Mouse (Mus musculus) spleen, adult 2 months (tissue): Measurements from ENCODE around the gene Dusp1. TPM values are rescaled to one million over a fixed set of nuclear protein-coding genes. Genes with fewer than 3 reads are reported as not detected.

Source experiments
- DNase-seq, 2 experiments: peaks; one replicate each; pipeline versions ENCODE4 v3.0.0 to v3.0.0-alpha.2; 2012 to 2021; ENCODE audit warnings: low spot score in 2 of 2, low read depth in 1 of 2
- H3K27ac ChIP-seq: fragments of 200-500 bp; 2 replicates; pipeline ENCODE4 v1.5.1; 2012; ENCODE audit warnings: low read length, inconsistent platforms; ENCODE audit not compliant: insufficient read depth
- H3K27me3 ChIP-seq: fragments of 200-500 bp; 2 replicates; pipeline ENCODE4 v1.6.1; 2012; ENCODE audit warnings: mild to moderate bottlenecking, moderate library complexity, low read length, inconsistent platforms; ENCODE audit not compliant: control insufficient read depth, insufficient read depth
- H3K36me3 ChIP-seq: fragments of 200-500 bp; 2 replicates; pipeline ENCODE4 v1.6.1; 2012; ENCODE audit warnings: mild to moderate bottlenecking, low read length, inconsistent platforms; ENCODE audit not compliant: control insufficient read depth, insufficient read depth
- H3K4me1 ChIP-seq: fragments of 200-500 bp; 2 replicates; pipeline ENCODE4 v1.6.1; 2011; ENCODE audit warnings: inconsistent platforms; ENCODE audit not compliant: control insufficient read depth, insufficient read depth, insufficient read length
- H3K4me3 ChIP-seq: fragments of 200-500 bp; 2 replicates; pipeline ENCODE4 v1.5.1; 2011; ENCODE audit warnings: mild to moderate bottlenecking, inconsistent platforms; ENCODE audit not compliant: insufficient read depth, insufficient read length; ENCODE audit errors: extremely low read depth
- CTCF ChIP-seq: fragments of 200-500 bp; IDR thresholded peaks from 2 replicates; pipeline ENCODE4 v1.5.1; 2011; ENCODE audit warnings: mild to moderate bottlenecking, inconsistent platforms; ENCODE audit not compliant: insufficient read depth, insufficient read length, insufficient replicate concordance; ENCODE audit errors: extremely low read depth
- POLR2A ChIP-seq: fragments of 200-500 bp; IDR thresholded peaks from 2 replicates; pipeline ENCODE4 v1.6.1; 2011; ENCODE audit warnings: low read depth, low read length, inconsistent platforms
- WGBS: fragments of 180-500 bp; shearing (Covaris S2); methylation state at CpG from one replicate; pipeline ENCODE4 v1.1.7; 2018; 5-methylcytosine and 5-hydroxymethylcytosine counted together
- polyA plus RNA-seq: library from polyadenylated mRNA; depleted of rRNA; stranded (reverse); fragments of >200 nt; gene quantifications from 2 replicates; pipeline ENCODE4 v1.2.3, GENCODE M21; 2012

The Dusp1 gene
- polyA plus RNA-seq, 1 experiment, result 44.3 TPM

DNA sequence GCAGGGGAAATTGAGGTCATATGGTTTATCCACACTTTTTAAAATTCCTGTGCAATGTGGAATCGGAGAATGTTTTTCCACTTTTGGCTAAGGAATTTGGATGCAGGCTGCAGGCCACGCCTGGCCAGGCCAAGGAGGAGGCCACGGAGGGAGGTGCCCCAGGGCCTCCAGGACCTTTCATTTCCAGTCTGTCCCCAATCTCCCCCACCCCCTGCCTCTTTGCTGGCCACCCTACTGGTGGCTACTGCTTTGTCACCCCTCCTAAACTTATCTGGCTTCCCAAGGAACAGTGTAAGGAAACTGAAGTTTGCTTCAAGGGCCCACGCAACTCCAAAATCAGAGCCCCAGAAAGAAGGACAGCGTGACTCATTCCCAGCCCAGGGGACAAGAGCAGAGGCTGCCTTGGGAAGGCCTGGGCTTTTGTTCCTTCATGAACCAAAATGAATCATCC, 32.1 kb downstream of the Dusp1 start:
- Histone ChIP-seq H3K4me3 (no peak overlapping the region), H3K4me1 (peaks cover 26% of the 10 kb centered on the region; the same call in 1 of the 2 replicates), H3K27ac (peak overlapping the region; percentile 3; the same call in 1 of the 2 replicates), H3K36me3 (no peaks in the 10 kb centered on the region), H3K27me3 (no peaks in the 10 kb centered on the region)
- DNase-seq, result no peak
- TF ChIP-seq CTCF, result no peak
- TF ChIP-seq POLR2A, result no peak
- 87% methylated on average over 5 of the region's 5 CpGs for WGBS

DNA sequence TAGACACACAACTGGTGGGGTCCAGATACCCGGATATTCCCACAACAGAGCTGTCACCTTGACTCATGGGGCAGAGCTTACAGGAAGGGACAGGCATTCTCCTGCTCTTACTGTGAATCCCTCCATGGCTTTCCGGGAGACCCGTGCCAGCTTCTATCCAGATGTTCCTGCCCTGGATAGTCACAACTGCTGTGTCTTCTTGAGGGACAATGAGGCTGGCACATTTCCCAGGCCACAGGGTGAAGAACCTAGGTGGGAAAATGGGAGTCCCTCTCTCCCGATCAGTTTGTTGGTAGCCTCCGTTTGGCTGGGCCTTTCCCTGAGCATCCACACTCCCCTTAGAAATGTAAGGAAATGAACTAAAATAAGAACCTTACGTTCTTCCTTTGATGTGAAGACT, 33.2 kb downstream of the Dusp1 start:
- no peak for TF ChIP-seq CTCF
- no peak for TF ChIP-seq POLR2A
- peaks cover 26% of the 10 kb centered on the region; the same call in 1 of the 2 replicates for H3K4me1 ChIP-seq
- DNase-seq, result no peak
- no peaks in the 10 kb centered on the region for H3K36me3 ChIP-seq
- WGBS, result 82% methylated on average over 6 of the region's 6 CpGs
- no peak overlapping the region for H3K27ac ChIP-seq
- no peaks in the 10 kb centered on the region for H3K27me3 ChIP-seq
- no peak overlapping the region for H3K4me3 ChIP-seq

GRCm38 (mm10) chr17:26527291-26527690, 34.6 kb downstream of the Dusp1 start:
- Histone ChIP-seq H3K4me3 (no peak overlapping the region), H3K4me1 (peaks cover 15% of the 10 kb centered on the region; the same call in 1 of the 2 replicates), H3K36me3 (no peaks in the 10 kb centered on the region), H3K27ac (no peak overlapping the region), H3K27me3 (no peaks in the 10 kb centered on the region)
- DNase-seq, result no peak
- 96% methylated on average over 9 of the region's 9 CpGs for WGBS
- no peak for TF ChIP-seq POLR2A
- TF ChIP-seq CTCF, result no peak

GRCm38 (mm10) chr17:26525316-26525715, 36.6 kb downstream of the Dusp1 start:
- H3K4me3 ChIP-seq, result no peak overlapping the region
- WGBS, result 92% methylated on average over 7 of the region's 7 CpGs
- no peaks in the 10 kb centered on the region for H3K4me1 ChIP-seq
- H3K27me3 ChIP-seq, result no peaks in the 10 kb centered on the region
- DNase-seq, result no peak
- no peak overlapping the region for H3K27ac ChIP-seq
- no peaks in the 10 kb centered on the region for H3K36me3 ChIP-seq
- TF ChIP-seq POLR2A, result no peak
- no peak for TF ChIP-seq CTCF

GRCm38 (mm10) chr17:26524801-26525200, 37.1 kb downstream of the Dusp1 start:
- Histone ChIP-seq H3K4me1 (no peaks in the 10 kb centered on the region), H3K27me3 (no peaks in the 10 kb centered on the region), H3K36me3 (no peaks in the 10 kb centered on the region), H3K4me3 (no peak overlapping the region), H3K27ac (no peak overlapping the region)
- TF ChIP-seq CTCF (no peak), POLR2A (no peak)
- no peak for DNase-seq
- 89% methylated on average over 4 of the region's 4 CpGs for WGBS

DNA sequence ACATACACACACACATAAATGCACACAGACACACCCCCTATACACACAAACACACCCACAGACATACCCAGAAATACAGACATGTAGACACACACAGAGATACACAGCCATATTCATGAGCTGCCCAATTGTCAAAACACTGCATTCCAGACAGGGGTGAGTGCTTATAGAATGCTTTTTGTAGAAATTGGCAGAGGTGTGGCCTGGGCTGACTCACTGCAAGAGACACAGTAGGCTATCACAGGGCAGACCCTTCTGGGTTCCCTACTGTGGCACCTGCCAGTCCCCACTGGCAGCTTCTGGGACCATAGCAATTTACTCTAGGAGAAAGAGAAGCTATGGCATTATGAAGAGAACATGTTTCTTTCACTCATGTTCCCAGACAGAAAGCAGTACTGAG, 37.6 kb downstream of the Dusp1 start:
- Histone ChIP-seq H3K4me1 (no peaks in the 10 kb centered on the region), H3K4me3 (no peak overlapping the region)

GRCm38 (mm10) chr17:26522711-26523110, 39.2 kb downstream of the Dusp1 start:
- H3K27me3 ChIP-seq, result no peaks in the 10 kb centered on the region
- no peaks in the 10 kb centered on the region for H3K4me1 ChIP-seq
- H3K4me3 ChIP-seq, result no peak overlapping the region
- no peaks in the 10 kb centered on the region for H3K36me3 ChIP-seq
- WGBS, result 84% methylated on average over 4 of the region's 4 CpGs
- DNase-seq, result no peak
- H3K27ac ChIP-seq, result no peak overlapping the region
- TF ChIP-seq POLR2A (no peak), CTCF (no peak)

More for the DNA sequence above, 37.6 kb downstream of the Dusp1 start:
- TF ChIP-seq POLR2A (no peak), CTCF (no peak)
- no peaks in the 10 kb centered on the region for H3K27me3 ChIP-seq
- no peak overlapping the region for H3K27ac ChIP-seq
- DNase-seq, result no peak
- H3K36me3 ChIP-seq, result no peaks in the 10 kb centered on the region
